In the genomic region with DNA sequence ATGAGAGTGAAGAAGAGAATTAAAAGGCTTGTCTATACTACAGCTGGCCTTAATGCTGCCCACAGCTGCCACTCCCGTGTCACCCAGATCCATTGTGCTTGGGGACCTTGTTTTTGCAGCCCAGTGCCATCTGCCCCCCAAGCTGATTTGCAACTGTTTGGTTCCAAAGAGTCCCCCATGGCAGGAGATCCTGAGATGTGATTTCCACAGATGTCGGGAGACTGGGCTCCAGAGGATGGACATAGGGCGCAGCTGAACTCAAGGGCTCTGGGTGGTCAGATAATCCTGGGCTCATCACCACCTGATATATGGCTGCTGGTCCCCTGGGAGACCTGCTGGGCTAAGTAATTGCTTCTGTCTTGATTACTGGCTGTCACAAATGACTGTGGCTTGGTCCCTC, we compare ENCODE assay signal across 30 mouse cellular contexts. TPM values are rescaled to one million over a fixed set of nuclear protein-coding genes. Genes with fewer than 3 reads are reported as not detected.
"Had no signal": no experiment of that assay in that cellular context is flagged by ENCODE, and none has a peak within 500 bp of the region (broad histone marks: within the 10 kb centered on the region; RNA-seq: fewer than 3 reads in every experiment).

No protein-coding gene starts in this region.

- H3K27ac ChIP-seq: embryonic facial prominence, embryonic 10.5 days; embryonic facial prominence, embryonic 12.5 days; embryonic facial prominence, embryonic 13.5 days; embryonic facial prominence, embryonic 15.5 days; forebrain, embryonic 10.5 days; forebrain, embryonic 12.5 days; forebrain, embryonic 13.5 days; forebrain, embryonic 15.5 days; gastrocnemius, adult 2 months had no signal

- H3K9me3 ChIP-seq: embryonic facial prominence, embryonic 10.5 days; embryonic facial prominence, embryonic 12.5 days; embryonic facial prominence, embryonic 13.5 days; embryonic facial prominence, embryonic 15.5 days; forebrain, embryonic 10.5 days; forebrain, embryonic 12.5 days; forebrain, embryonic 13.5 days; forebrain, embryonic 15.5 days had no signal

- ATAC-seq: forebrain, embryonic 13.5 days; forebrain, embryonic 14.5 days; forebrain, embryonic 15.5 days; forebrain, embryonic 16.5 days; forebrain, postnatal 0 days had no signal

- H3K4me1 ChIP-seq: embryonic facial prominence, embryonic 13.5 days; embryonic facial prominence, embryonic 15.5 days; forebrain, embryonic 13.5 days had no signal

- DNase-seq: cerebellum, adult 18-20 months; cerebellum, adult 2 months; cerebellum, adult 8-10 months; cerebellum, adult 9-10 months; cerebellum, adult 9-11 months; cerebellum, postnatal 10 days; cerebellum, postnatal 14 days; cerebellum, postnatal 25 days; cerebellum, postnatal 36 days; embryo, embryonic 11 days; forebrain, postnatal 0 days; gastrocnemius, adult 2 months; gastrocnemius, postnatal 10 days; gastrocnemius, postnatal 14 days; gastrocnemius, postnatal 25 days; gastrocnemius, postnatal 36 days; heart, adult 18-20 months had no signal

- H3K4me3 ChIP-seq: embryonic facial prominence, embryonic 10.5 days; embryonic facial prominence, embryonic 12.5 days; embryonic facial prominence, embryonic 13.5 days; embryonic facial prominence, embryonic 15.5 days; erythroblast, embryonic 14.5 days; forebrain, embryonic 10.5 days; forebrain, embryonic 12.5 days; forebrain, embryonic 13.5 days; forebrain, embryonic 15.5 days; gastrocnemius, adult 2 months had no signal

- H3K9ac ChIP-seq: embryonic facial prominence, embryonic 12.5 days; embryonic facial prominence, embryonic 13.5 days; embryonic facial prominence, embryonic 15.5 days; forebrain, embryonic 12.5 days; forebrain, embryonic 13.5 days; forebrain, embryonic 15.5 days; forebrain, postnatal 0 days had no signal

- H3K4me2 ChIP-seq: embryonic facial prominence, embryonic 12.5 days; embryonic facial prominence, embryonic 13.5 days; embryonic facial prominence, embryonic 15.5 days; forebrain, embryonic 12.5 days; forebrain, embryonic 13.5 days; forebrain, embryonic 15.5 days had no signal

- H3K36me3 ChIP-seq: embryonic facial prominence, embryonic 10.5 days; embryonic facial prominence, embryonic 12.5 days; embryonic facial prominence, embryonic 13.5 days; embryonic facial prominence, embryonic 15.5 days; forebrain, embryonic 10.5 days; forebrain, embryonic 12.5 days; forebrain, embryonic 15.5 days had no signal

RNA-seq across cellular contexts. Expression of gene Lhx4, which starts 32.6 kb away (rescaled TPM):
- polyA plus RNA-seq: cortical plate, adult 2 months; embryonic facial prominence, embryonic 13.5 days; embryonic facial prominence, embryonic 15.5 days; erythroblast, embryonic 14.5 days; forebrain, embryonic 10.5 days; forebrain, embryonic 14.5 days; forebrain, embryonic 16.5 days; frontal cortex, adult 2 months had no signal
